Mouse (Mus musculus) cortical plate, adult 2 months (tissue): ENCODE data around the gene Slc25a12.

Experiments used
- CTCF ChIP-seq: fragments of 200-500 bp; IDR thresholded peaks from 2 replicates; pipeline ENCODE4 v1.5.1; 2011; ENCODE audit warnings: mild to moderate bottlenecking, control low read depth, low read length; ENCODE audit not compliant: insufficient read depth; ENCODE audit errors: extremely low read depth
- POLR2A ChIP-seq: fragments of 200-500 bp; IDR thresholded peaks from 2 replicates; pipeline ENCODE4 v1.6.1; 2011; ENCODE audit warnings: mild to moderate bottlenecking, low read length, control low read depth; ENCODE audit not compliant: insufficient read depth; ENCODE audit errors: extremely low read depth

- TF ChIP-seq CTCF (no peak), POLR2A (no peak)
Observed at GRCm38 (mm10) chr2:71338145-71338796, 29.3 kb downstream of the Slc25a12 start.
